Mouse (Mus musculus) c-Kit-positive CD71-positive TER-119-negative erythroid progenitor cells, embryonic 14.5 days (primary cell): ENCODE measurements around the gene Cit.

Experiments
- DNase-seq: peaks from one replicate; pipeline ENCODE4 v3.0.0-alpha.2; 2013; ENCODE audit warnings: low read depth

Gene Cit

DNA sequence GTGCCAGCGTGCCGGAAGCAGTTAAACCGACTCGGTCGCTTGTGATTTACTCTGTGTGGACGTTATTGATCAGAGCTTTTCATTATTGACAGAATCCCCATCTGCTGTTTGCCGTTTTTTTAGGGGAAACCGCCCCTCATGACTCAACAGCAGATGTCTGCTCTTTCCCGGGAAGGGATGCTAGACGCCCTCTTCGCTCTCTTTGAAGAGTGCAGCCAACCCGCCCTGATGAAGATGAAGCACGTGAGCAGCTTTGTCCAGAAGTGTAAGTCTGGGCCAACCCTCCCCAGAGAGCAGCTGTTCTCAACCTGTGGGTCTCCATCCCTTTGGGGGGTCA is 5.9 kb downstream of the Cit start:
- DNase-seq, result no peak

GRCm38 (mm10) chr5:115852431-115852830 is 7.4 kb downstream of the Cit start:
- DNase-seq, result no peak

GRCm38 (mm10) chr5:115853691-115854090 is 8.6 kb downstream of the Cit start:
- DNase-seq, result no peak

DNA sequence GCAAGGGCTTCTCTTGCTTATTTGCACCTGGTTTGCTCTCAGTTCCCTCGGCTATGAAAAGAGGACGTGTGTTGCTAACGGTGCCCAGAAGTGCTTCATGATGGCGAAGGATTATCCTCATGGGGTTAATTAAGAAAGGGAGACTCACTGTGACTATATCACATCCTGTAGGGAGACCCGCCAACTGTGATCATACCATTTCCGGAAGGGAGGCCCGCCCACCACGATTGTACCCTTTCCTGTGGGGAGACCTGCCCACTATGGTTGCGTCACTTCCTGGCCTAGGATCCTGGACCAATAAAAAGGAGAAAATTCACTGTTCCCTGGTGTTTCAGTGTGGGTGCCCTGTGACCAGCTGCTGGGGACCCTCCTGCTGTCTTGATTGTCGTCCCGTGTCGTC is 9.3 kb downstream of the Cit start:
- DNase-seq, result no peak

- no peak for DNase-seq
Observed at GRCm38 (mm10) chr5:115858652-115859051, 13.6 kb downstream of the Cit start.

GRCm38 (mm10) chr5:115859461-115859860 is 14.4 kb downstream of the Cit start:
- no peak for DNase-seq

GRCm38 (mm10) chr5:115861991-115862390 is 16.9 kb downstream of the Cit start:
- DNase-seq, result no peak

DNA sequence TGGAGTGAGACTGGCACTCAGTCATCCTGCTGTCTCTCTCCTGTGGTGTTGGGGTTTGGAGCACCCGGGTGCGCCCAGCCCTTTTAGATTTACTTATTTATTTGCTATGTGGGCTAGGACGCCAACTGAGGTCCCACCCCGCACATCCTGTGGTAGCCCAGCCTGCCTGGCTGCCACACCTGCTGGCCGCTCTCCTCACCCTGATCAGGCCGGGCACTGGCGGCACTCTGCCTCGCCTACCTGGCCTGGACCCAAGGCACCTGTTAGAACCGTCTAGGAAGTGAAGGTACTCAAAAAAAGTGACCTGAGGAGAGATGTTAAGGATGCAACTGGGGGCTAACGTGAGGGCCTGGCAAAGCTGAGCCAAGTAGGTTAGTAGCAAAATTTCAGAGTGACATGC is 17.4 kb downstream of the Cit start:
- DNase-seq, result no peak

- DNase-seq, result no peak
Observed at GRCm38 (mm10) chr5:115866296-115866695, 21.2 kb downstream of the Cit start.

GRCm38 (mm10) chr5:115868540-115868939 is 23.5 kb downstream of the Cit start:
- DNase-seq, result no peak

- DNase-seq, result no peak
Observed at GRCm38 (mm10) chr5:115869198-115869597, 24.1 kb downstream of the Cit start.

GRCm38 (mm10) chr5:115871153-115871552 is 26.1 kb downstream of the Cit start:
- DNase-seq, result no peak

DNA sequence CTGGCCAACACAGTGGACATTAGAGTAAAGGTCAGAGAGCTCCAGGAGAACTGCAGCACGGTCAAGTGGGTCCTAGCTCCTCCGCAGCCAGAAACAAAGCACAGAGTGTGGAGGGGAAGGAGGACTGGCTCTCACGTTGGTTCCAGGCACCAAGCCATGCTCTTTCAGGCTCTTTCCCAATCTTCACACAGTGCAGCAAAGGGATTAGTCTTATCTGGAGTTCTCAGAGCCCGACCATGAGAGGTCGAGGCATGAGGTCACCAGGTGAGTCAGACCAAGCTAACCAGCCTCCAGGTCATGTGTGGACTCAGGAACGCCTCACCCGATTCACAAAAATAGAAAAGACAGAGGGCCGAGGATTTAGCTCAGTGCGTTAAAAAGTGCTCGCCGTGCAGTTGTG is 27.0 kb downstream of the Cit start:
- no peak for DNase-seq

DNA sequence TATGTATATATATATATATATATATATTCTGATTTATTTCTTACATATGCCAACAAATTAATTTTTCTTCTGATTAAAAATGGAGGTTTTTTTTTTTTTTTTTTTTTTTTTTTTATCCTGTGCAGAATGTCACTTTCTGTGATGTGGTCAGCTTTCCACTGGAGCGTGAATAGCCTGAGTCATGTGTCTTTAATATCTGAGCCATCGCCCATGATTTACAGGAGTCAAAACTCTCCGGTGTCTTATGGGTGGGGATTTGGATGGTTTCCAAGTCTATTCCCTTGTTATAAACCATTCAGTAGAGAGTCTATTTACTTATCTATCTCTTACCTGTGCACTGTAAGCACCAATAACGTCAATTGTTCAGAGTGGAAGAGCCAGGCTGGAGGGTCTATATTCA is 27.9 kb downstream of the Cit start:
- no peak for DNase-seq

DNA sequence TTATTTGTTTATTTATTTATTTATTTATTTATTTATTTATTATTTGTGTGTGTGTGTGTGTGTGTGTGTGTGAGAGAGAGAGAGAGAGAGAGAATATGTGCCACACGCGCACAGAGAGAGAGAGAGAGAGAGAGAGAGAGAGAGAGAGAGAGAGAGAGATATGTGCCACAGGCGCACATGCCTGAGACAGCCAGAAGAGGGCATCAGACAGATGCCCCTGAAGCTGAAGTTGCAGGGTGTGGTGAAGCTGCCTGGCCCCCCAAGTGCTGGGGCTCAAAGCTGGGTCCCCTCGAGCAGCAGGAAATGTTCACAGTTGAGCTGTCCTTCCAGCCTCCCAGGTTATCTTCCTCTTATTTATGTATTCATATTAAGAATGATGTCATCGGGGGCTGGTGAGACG is 32.3 kb downstream of the Cit start:
- DNase-seq, result no peak

DNA sequence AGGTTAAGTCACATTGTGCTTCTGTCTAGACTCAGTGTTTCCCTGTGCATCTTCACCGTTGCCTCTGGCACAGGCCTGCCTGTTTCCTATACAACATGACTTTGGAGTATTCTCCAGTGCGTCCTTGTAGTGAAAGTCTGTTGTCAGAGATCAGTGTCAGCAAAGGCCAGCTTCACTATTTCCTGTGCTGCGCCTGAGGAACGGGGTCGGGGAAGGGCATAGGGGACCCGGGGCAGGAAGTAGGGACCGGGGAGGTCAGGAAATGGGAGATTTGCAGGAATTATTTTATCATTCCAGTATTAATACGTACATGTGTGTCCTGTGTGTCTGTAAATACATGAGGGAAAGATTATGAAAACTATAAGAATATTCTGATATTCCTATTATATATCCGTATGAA is 37.1 kb downstream of the Cit start:
- no peak for DNase-seq

- DNase-seq, result peak; percentile 70
Observed at GRCm38 (mm10) chr5:115884429-115884828, 39.4 kb downstream of the Cit start.

- no peak for DNase-seq
Observed at GRCm38 (mm10) chr5:115893772-115894171, 48.7 kb downstream of the Cit start.

DNA sequence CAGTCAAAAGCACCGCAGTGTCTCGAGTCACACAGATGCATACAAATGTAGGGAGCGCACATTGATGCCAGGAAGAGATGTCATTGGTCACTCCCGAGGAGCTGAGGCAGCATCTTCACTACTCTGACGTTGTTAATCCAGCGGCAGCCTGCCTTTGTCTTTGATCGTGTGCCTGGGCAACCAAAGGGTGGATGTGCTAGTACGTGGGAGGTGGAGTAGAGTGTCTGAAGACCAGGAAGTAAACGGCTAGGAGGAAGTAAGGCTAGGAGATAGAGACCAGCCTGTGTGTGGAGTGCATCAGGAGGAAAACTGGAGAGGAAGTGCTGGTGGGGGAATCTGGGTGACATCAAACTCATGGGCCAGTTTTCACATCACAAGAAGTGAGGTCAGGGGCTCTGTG is 52.0 kb downstream of the Cit start:
- DNase-seq, result no peak

GRCm38 (mm10) chr5:115907037-115908009 is 62.2 kb downstream of the Cit start:
- DNase-seq, result no peak

- DNase-seq, result no peak
Observed at GRCm38 (mm10) chr5:115908251-115908650, 63.2 kb downstream of the Cit start.

GRCm38 (mm10) chr5:115908699-115909098 is 63.6 kb downstream of the Cit start:
- DNase-seq, result no peak

GRCm38 (mm10) chr5:115909106-115909505 is 64.0 kb downstream of the Cit start:
- no peak for DNase-seq

- DNase-seq, result no peak
Observed at GRCm38 (mm10) chr5:115910491-115910890, 65.4 kb downstream of the Cit start.
